Mouse (Mus musculus) embryonic facial prominence, embryonic 13.5 days (tissue): ENCODE data around the gene Brd3os. TPM values are rescaled to one million over a fixed set of nuclear protein-coding genes. Genes with fewer than 3 reads are reported as not detected.
A peak's percentile ranks its signal among the peaks of the same experiment; 100 is the strongest.

Experiments used
- ATAC-seq: fragments of 200-750 bp; cut with Nextera tagmentation; 2 replicates; pipeline ENCODE4 v1.8.0; 2017; ENCODE audit warnings: low read depth; ENCODE audit not compliant: insufficient number of reproducible peaks, insufficient read depth, low FRiP score, low TSS enrichment
- H3K27ac ChIP-seq: fragments of 300-500 bp; sonication (generic); 2 replicates; pipeline ENCODE4 v1.5.1; 2015; ENCODE audit warnings: moderate library complexity, mild to moderate bottlenecking, inconsistent platforms
- H3K27me3 ChIP-seq: fragments of 300-500 bp; sonication (generic); 2 replicates; pipeline ENCODE4 v1.6.1; 2015; ENCODE audit warnings: mild to moderate bottlenecking, inconsistent platforms
- H3K36me3 ChIP-seq: fragments of 300-500 bp; sonication (generic); 2 replicates; pipeline ENCODE4 v1.6.1; 2015; ENCODE audit warnings: mild to moderate bottlenecking, inconsistent platforms
- H3K4me1 ChIP-seq: fragments of 300-500 bp; sonication (generic); 2 replicates; pipeline ENCODE4 v1.6.1; 2015; ENCODE audit warnings: inconsistent platforms
- H3K4me2 ChIP-seq: fragments of 300-500 bp; sonication (generic); 2 replicates; pipeline ENCODE4 v1.6.1; 2015; ENCODE audit warnings: moderate library complexity, mild to moderate bottlenecking, inconsistent platforms
- H3K4me3 ChIP-seq: fragments of 300-500 bp; sonication (generic); 2 replicates; pipeline ENCODE4 v1.5.1; 2015; ENCODE audit warnings: mild to moderate bottlenecking, inconsistent platforms
- H3K9ac ChIP-seq: fragments of 300-500 bp; sonication (generic); 2 replicates; pipeline ENCODE4 v1.6.1; 2015; ENCODE audit warnings: mild to moderate bottlenecking, inconsistent platforms
- H3K9me3 ChIP-seq: fragments of 300-500 bp; sonication (generic); 2 replicates; pipeline ENCODE4 v1.6.1; 2016; ENCODE audit warnings: inconsistent platforms
- WGBS: fragments of 180-500 bp; shearing (Covaris S2); methylation state at CpG from one replicate; pipeline ENCODE4 v1.1.7; 2015; ENCODE audit warnings: mixed read lengths; 5-methylcytosine and 5-hydroxymethylcytosine counted together
- polyA plus RNA-seq: library from polyadenylated mRNA; unstranded; fragments of >200 nt; fragmentation: Nextera tagmentation; extraction: Ambion mirVana; gene quantifications from 2 replicates; pipeline ENCODE4 v1.2.1, GENCODE M21; 2015

Brd3os gene
- polyA plus RNA-seq, 1 experiment from 2014 or later = 15.7 TPM

- Histone ChIP-seq H3K4me3 (peak overlapping the region; percentile 66), H3K4me1 (peaks cover 17% of the 10 kb centered on the region)
- WGBS = 81% methylated on average over 5 of the region's 5 CpGs
Measured at GRCm38 (mm10) chr2:27443450-27443708, 1.3 kb downstream of the Brd3os start.

GRCm38 (mm10) chr2:27445910-27446309 lies 3.8 kb downstream of the Brd3os start:
- Histone ChIP-seq H3K27me3 (no peaks in the 10 kb centered on the region), H3K4me1 (peaks cover 15% of the 10 kb centered on the region), H3K4me3 (no peak overlapping the region), H3K9me3 (no peaks in the 10 kb centered on the region), H3K27ac (no peak overlapping the region), H3K4me2 (no peak overlapping the region), H3K36me3 (peaks cover 68% of the 10 kb centered on the region), H3K9ac (no peak overlapping the region)
- WGBS = 85% methylated on average over 3 of the region's 3 CpGs
- ATAC-seq = no peak

More at GRCm38 (mm10) chr2:27443450-27443708, 1.3 kb downstream of the Brd3os start:
- no peak overlapping the region for H3K27ac ChIP-seq
- H3K9ac ChIP-seq = peak overlapping the region; percentile 79
- H3K27me3 ChIP-seq = no peaks in the 10 kb centered on the region
- no peaks in the 10 kb centered on the region for H3K9me3 ChIP-seq
- ATAC-seq = no peak
- H3K36me3 ChIP-seq = peaks cover 44% of the 10 kb centered on the region
- peak overlapping the region; percentile 81 for H3K4me2 ChIP-seq

- H3K4me2 ChIP-seq = no peak overlapping the region
- H3K4me3 ChIP-seq = no peak overlapping the region
- no peak overlapping the region for H3K27ac ChIP-seq
- no peak for ATAC-seq
- 89% methylated on average over 8 of the region's 8 CpGs for WGBS
- peaks cover 77% of the 10 kb centered on the region for H3K36me3 ChIP-seq
- H3K27me3 ChIP-seq = no peaks in the 10 kb centered on the region
- no peaks in the 10 kb centered on the region for H3K9me3 ChIP-seq
- 0 out of 2 replicates have a peak overlapping the region, but pooled peaks have one; percentile 32 for H3K9ac ChIP-seq
- H3K4me1 ChIP-seq = peaks cover 14% of the 10 kb centered on the region
Measured at GRCm38 (mm10) chr2:27446812-27447211, 4.7 kb downstream of the Brd3os start.

GRCm38 (mm10) chr2:27447782-27448181 lies 5.7 kb downstream of the Brd3os start:
- WGBS = 82% methylated on average over 5 of the region's 5 CpGs
- peaks cover 10% of the 10 kb centered on the region for H3K4me1 ChIP-seq
- no peak for ATAC-seq
- peaks cover 86% of the 10 kb centered on the region for H3K36me3 ChIP-seq
- H3K27ac ChIP-seq = no peak overlapping the region
- H3K27me3 ChIP-seq = no peaks in the 10 kb centered on the region
- no peak overlapping the region for H3K4me2 ChIP-seq
- H3K9me3 ChIP-seq = no peaks in the 10 kb centered on the region
- H3K4me3 ChIP-seq = no peak overlapping the region
- no peak overlapping the region for H3K9ac ChIP-seq

- ATAC-seq = no peak
- WGBS = 93% methylated on average over 14 of the region's 14 CpGs
- no peaks in the 10 kb centered on the region for H3K9me3 ChIP-seq
- H3K36me3 ChIP-seq = peaks cover 97% of the 10 kb centered on the region
- no peak overlapping the region for H3K27ac ChIP-seq
- H3K4me1 ChIP-seq = no peaks in the 10 kb centered on the region
- no peak overlapping the region for H3K4me2 ChIP-seq
- H3K27me3 ChIP-seq = no peaks in the 10 kb centered on the region
- no peak overlapping the region for H3K4me3 ChIP-seq
- H3K9ac ChIP-seq = no peak overlapping the region
Measured at GRCm38 (mm10) chr2:27450226-27450625, 8.1 kb downstream of the Brd3os start.

GRCm38 (mm10) chr2:27459735-27460134 lies 17.6 kb downstream of the Brd3os start:
- H3K4me1 ChIP-seq = no peaks in the 10 kb centered on the region
- no peaks in the 10 kb centered on the region for H3K27me3 ChIP-seq
- H3K9me3 ChIP-seq = no peaks in the 10 kb centered on the region
- H3K4me3 ChIP-seq = no peak overlapping the region
- H3K27ac ChIP-seq = no peak overlapping the region
- ATAC-seq = no peak
- no peak overlapping the region for H3K4me2 ChIP-seq
- WGBS = 84% methylated on average over 7 of the region's 7 CpGs
- H3K9ac ChIP-seq = no peak overlapping the region
- peaks cover 97% of the 10 kb centered on the region for H3K36me3 ChIP-seq

GRCm38 (mm10) chr2:27460163-27460562 lies 18.0 kb downstream of the Brd3os start:
- H3K4me1 ChIP-seq = no peaks in the 10 kb centered on the region
- no peaks in the 10 kb centered on the region for H3K27me3 ChIP-seq
- no peak overlapping the region for H3K9ac ChIP-seq
- 82% methylated on average over 5 of the region's 5 CpGs for WGBS
- H3K4me3 ChIP-seq = no peak overlapping the region
- no peaks in the 10 kb centered on the region for H3K9me3 ChIP-seq
- no peak for ATAC-seq
- H3K36me3 ChIP-seq = peaks cover 96% of the 10 kb centered on the region
- H3K4me2 ChIP-seq = no peak overlapping the region
- no peak overlapping the region for H3K27ac ChIP-seq

- no peaks in the 10 kb centered on the region for H3K27me3 ChIP-seq
- H3K4me3 ChIP-seq = no peak overlapping the region
- 63% methylated on average over 9 of the region's 9 CpGs for WGBS
- H3K36me3 ChIP-seq = peaks cover 96% of the 10 kb centered on the region
- no peaks in the 10 kb centered on the region for H3K9me3 ChIP-seq
- H3K27ac ChIP-seq = no peak overlapping the region
- no peak for ATAC-seq
- H3K4me1 ChIP-seq = no peaks in the 10 kb centered on the region
- no peak overlapping the region for H3K4me2 ChIP-seq
- H3K9ac ChIP-seq = no peak overlapping the region
Measured at GRCm38 (mm10) chr2:27460651-27461050, 18.5 kb downstream of the Brd3os start.

- WGBS = 84% methylated on average over 4 of the region's 4 CpGs
- Histone ChIP-seq H3K27ac (no peak overlapping the region), H3K9ac (no peak overlapping the region), H3K27me3 (no peaks in the 10 kb centered on the region), H3K4me2 (no peak overlapping the region), H3K4me3 (no peak overlapping the region), H3K9me3 (no peaks in the 10 kb centered on the region), H3K36me3 (peaks cover 97% of the 10 kb centered on the region), H3K4me1 (0 out of 2 replicates have a peak, but pooled peaks cover 5% of the 10 kb centered on the region)
- no peak for ATAC-seq
Measured at GRCm38 (mm10) chr2:27461881-27462660, 19.9 kb downstream of the Brd3os start.

GRCm38 (mm10) chr2:27462901-27463300 lies 20.8 kb downstream of the Brd3os start:
- H3K4me1 ChIP-seq = peaks cover 8% of the 10 kb centered on the region; the same call in 1 of the 2 replicates
- no peak overlapping the region for H3K4me3 ChIP-seq
- WGBS = 92% methylated on average over 4 of the region's 4 CpGs
- no peaks in the 10 kb centered on the region for H3K9me3 ChIP-seq
- ATAC-seq = no peak
- no peak overlapping the region for H3K4me2 ChIP-seq
- no peaks in the 10 kb centered on the region for H3K27me3 ChIP-seq
- no peak overlapping the region for H3K9ac ChIP-seq
- no peak overlapping the region for H3K27ac ChIP-seq
- H3K36me3 ChIP-seq = peaks cover 96% of the 10 kb centered on the region

GRCm38 (mm10) chr2:27469292-27469990 lies 27.3 kb downstream of the Brd3os start:
- H3K27ac ChIP-seq = no peak overlapping the region
- WGBS = 66% methylated on average over 4 of the region's 4 CpGs
- H3K9ac ChIP-seq = peak overlapping the region; percentile 32; the same call in 1 of the 2 replicates
- H3K9me3 ChIP-seq = no peaks in the 10 kb centered on the region
- no peak for ATAC-seq
- no peak overlapping the region for H3K4me2 ChIP-seq
- peaks cover 64% of the 10 kb centered on the region for H3K4me1 ChIP-seq
- H3K4me3 ChIP-seq = no peak overlapping the region
- H3K36me3 ChIP-seq = peaks cover 62% of the 10 kb centered on the region
- H3K27me3 ChIP-seq = no peaks in the 10 kb centered on the region

GRCm38 (mm10) chr2:27469991-27470355 lies 27.8 kb downstream of the Brd3os start:
- H3K27me3 ChIP-seq = no peaks in the 10 kb centered on the region
- H3K4me3 ChIP-seq = no peak overlapping the region
- H3K4me2 ChIP-seq = no peak overlapping the region; the same call in 1 of the 2 replicates
- peaks cover 64% of the 10 kb centered on the region for H3K4me1 ChIP-seq
- H3K9ac ChIP-seq = peak overlapping the region; percentile 32
- ATAC-seq = no peak
- no peaks in the 10 kb centered on the region for H3K9me3 ChIP-seq
- WGBS = 70% methylated on average over 3 of the region's 3 CpGs
- no peak overlapping the region for H3K27ac ChIP-seq
- peaks cover 57% of the 10 kb centered on the region for H3K36me3 ChIP-seq
